Mouse (Mus musculus) neural tube, embryonic 14.5 days (tissue): ENCODE measurements around the gene Mfap2. TPM values are rescaled to one million over a fixed set of nuclear protein-coding genes. Genes with fewer than 3 reads are reported as not detected.

Experiments
- ATAC-seq: fragments of 200-750 bp; cut with Nextera tagmentation; 2 replicates; pipeline ENCODE4 v1.8.0; 2017; ENCODE audit warnings: low read depth, mild to moderate bottlenecking, moderate TSS enrichment, moderate library complexity
- H3K27ac ChIP-seq: fragments of 300-500 bp; sonication (generic); 2 replicates; pipeline ENCODE4 v1.5.1; 2014; ENCODE audit warnings: low read depth, mild to moderate bottlenecking, control low read depth, low read length, moderate library complexity, mixed read lengths
- H3K27me3 ChIP-seq: fragments of 300-500 bp; sonication (generic); 2 replicates; pipeline ENCODE4 v1.6.1; 2014; ENCODE audit warnings: low read length; ENCODE audit not compliant: control insufficient read depth, insufficient read depth
- H3K36me3 ChIP-seq: fragments of 300-500 bp; sonication (generic); 2 replicates; pipeline ENCODE4 v1.6.1; 2014; ENCODE audit warnings: low read length, mixed read lengths; ENCODE audit not compliant: control insufficient read depth, insufficient read depth
- H3K4me1 ChIP-seq: fragments of 300-500 bp; sonication (generic); 2 replicates; pipeline ENCODE4 v1.6.1; 2014; ENCODE audit warnings: low read length; ENCODE audit not compliant: control insufficient read depth, insufficient read depth
- H3K4me2 ChIP-seq: fragments of 300-500 bp; sonication (generic); 2 replicates; pipeline ENCODE4 v1.6.1; 2014; ENCODE audit warnings: mild to moderate bottlenecking, low read depth, low read length, control low read depth
- H3K4me3 ChIP-seq: fragments of 300-500 bp; sonication (generic); 2 replicates; pipeline ENCODE4 v1.5.1; 2014; ENCODE audit warnings: low read depth, low read length, control low read depth, mixed read lengths
- H3K9ac ChIP-seq: fragments of 300-500 bp; sonication (generic); replicated peaks from 2 replicates; pipeline ENCODE4 v1.6.1; 2014; ENCODE audit warnings: low read depth, mild to moderate bottlenecking, control low read depth, low read length, mixed read lengths
- H3K9me3 ChIP-seq: fragments of 300-500 bp; sonication (generic); 2 replicates; pipeline ENCODE4 v1.6.1; 2016; ENCODE audit warnings: low read length; ENCODE audit not compliant: control insufficient read depth
- WGBS: fragments of 180-500 bp; shearing (Covaris S2); extraction: QIAGEN DNeasy Blood & Tissue Kit; methylation state at CpG from one replicate; pipeline ENCODE4 v1.1.7; 2014; 5-methylcytosine and 5-hydroxymethylcytosine counted together
- polyA plus RNA-seq: library from polyadenylated mRNA; unstranded; fragments of >200 nt; fragmentation: Nextera tagmentation; extraction: Ambion mirVana; gene quantifications from 2 replicates; pipeline ENCODE4 v1.2.1, GENCODE M21; 2014

The Mfap2 gene
- polyA plus RNA-seq, 1 experiment from 2014 or later: 109 TPM

DNA sequence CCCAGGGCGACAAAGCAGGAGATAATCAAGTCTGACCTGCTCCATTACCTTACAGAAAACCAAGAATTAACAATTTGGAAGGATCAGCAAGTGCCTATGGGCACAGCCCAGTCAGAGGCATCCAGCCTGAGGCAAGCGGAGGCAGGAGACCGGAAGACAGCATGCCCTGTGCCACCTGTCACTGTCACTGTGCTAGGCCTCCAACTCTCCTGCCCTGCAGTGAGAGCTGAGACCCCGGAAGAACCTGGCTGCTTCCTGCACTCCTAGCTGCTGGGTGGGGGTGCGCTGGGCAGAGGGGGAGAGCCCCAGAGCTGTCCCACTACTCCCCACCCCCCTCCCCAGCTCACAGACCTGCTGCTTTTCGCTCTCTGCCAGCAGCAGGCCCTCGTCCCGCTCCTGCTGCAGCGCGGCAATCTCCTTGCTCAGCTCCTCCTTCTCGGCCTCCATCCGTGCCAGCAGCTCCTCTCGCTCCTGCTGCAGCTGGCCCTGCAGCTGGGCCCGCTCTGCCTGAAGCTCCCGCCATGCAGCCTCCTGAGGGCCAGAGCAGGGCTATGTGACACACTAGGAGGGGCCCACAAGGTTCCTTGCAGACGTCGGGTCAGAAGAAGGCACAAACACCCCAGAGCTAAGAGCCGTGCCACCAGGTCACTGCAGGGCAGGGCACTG is 20.5 kb downstream of the Mfap2 start:
- Histone ChIP-seq H3K27ac (no peak overlapping the region), H3K36me3 (peaks cover 5% of the 10 kb centered on the region; the same call in 1 of the 2 replicates), H3K9ac (no peak overlapping the region), H3K4me3 (no peak overlapping the region), H3K4me2 (no peak overlapping the region), H3K9me3 (no peaks in the 10 kb centered on the region), H3K4me1 (no peaks in the 10 kb centered on the region), H3K27me3 (no peaks in the 10 kb centered on the region)
- WGBS: 88% methylated on average over 17 of the region's 18 CpGs
- ATAC-seq: no peak

GRCm38 (mm10) chr4:141031733-141032132 is 21.5 kb downstream of the Mfap2 start:
- no peaks in the 10 kb centered on the region for H3K27me3 ChIP-seq
- no peak overlapping the region for H3K4me3 ChIP-seq
- H3K9me3 ChIP-seq: no peaks in the 10 kb centered on the region
- H3K27ac ChIP-seq: no peak overlapping the region
- no peak overlapping the region for H3K4me2 ChIP-seq
- ATAC-seq: peak; percentile 71; the same call in 1 of the 2 replicates
- H3K4me1 ChIP-seq: no peaks in the 10 kb centered on the region
- peaks cover 5% of the 10 kb centered on the region; the same call in 1 of the 2 replicates for H3K36me3 ChIP-seq
- H3K9ac ChIP-seq: no peak overlapping the region
- 16% methylated on average over 6 of the region's 6 CpGs for WGBS

DNA sequence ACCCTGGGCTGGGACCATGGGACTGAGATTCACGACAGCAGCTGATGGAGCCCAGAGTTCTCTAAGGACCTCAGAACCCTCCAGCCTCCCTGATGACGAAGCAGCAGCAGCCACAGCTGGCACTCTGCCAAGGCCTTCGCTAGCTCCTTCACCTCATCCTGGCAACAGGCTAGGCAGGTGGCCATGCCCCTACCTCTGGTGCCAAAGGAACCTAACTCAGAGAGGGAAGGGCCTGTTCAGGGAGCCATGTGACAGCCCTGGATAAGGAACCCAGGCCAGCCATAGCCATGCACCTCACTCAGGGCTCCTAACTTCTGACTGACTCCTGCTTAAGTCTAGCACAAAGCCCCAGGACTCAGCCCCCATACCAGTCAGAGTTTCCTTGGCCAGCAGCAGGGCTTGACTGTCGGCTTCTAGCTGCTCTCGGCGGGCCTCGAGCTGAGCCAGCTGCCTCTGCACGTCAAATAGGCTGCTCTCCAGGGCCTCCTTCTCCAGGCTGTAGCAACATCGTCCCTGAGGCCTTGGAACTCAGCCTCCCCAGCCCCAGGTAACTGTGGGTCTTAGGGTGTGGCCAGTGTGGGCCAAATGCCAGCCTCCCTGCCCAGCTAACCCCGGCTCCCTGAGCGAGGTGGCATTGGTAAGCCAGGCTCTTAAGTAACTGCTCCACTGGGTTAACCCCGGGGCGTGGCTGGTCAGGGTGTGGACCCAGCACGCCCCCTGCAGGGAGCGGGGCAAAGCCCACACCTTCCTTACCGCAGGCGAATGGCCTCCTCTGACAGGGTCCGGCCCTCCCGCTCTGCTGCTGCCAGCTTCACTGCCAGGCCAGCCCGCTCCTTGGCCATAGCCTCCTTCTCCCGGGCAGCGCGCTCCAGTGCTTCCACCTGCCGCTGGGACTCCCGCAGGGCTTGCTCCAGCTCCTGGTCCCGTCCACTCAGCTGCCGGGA is 23.7 kb downstream of the Mfap2 start:
- Histone ChIP-seq H3K27ac (no peak overlapping the region), H3K36me3 (no peaks in the 10 kb centered on the region; the same call in 1 of the 2 replicates), H3K9ac (no peak overlapping the region), H3K9me3 (no peaks in the 10 kb centered on the region), H3K4me2 (no peak overlapping the region), H3K4me3 (no peak overlapping the region), H3K4me1 (no peaks in the 10 kb centered on the region), H3K27me3 (no peaks in the 10 kb centered on the region)
- 76% methylated on average over 27 of the region's 27 CpGs for WGBS
- ATAC-seq: 0 out of 2 replicates have a peak, but pooled peaks have one; percentile 39

GRCm38 (mm10) chr4:141041117-141041516 is 30.9 kb downstream of the Mfap2 start:
- no peak overlapping the region for H3K27ac ChIP-seq
- no peaks in the 10 kb centered on the region for H3K27me3 ChIP-seq
- 53% methylated on average over 12 of the region's 12 CpGs for WGBS
- H3K9me3 ChIP-seq: no peaks in the 10 kb centered on the region
- peaks cover 3% of the 10 kb centered on the region; the same call in 1 of the 2 replicates for H3K36me3 ChIP-seq
- H3K4me1 ChIP-seq: no peaks in the 10 kb centered on the region
- H3K4me2 ChIP-seq: no peak overlapping the region
- ATAC-seq: no peak
- no peak overlapping the region for H3K9ac ChIP-seq
- H3K4me3 ChIP-seq: no peak overlapping the region

GRCm38 (mm10) chr4:141044816-141045215 is 34.6 kb downstream of the Mfap2 start:
- Histone ChIP-seq H3K27me3 (no peaks in the 10 kb centered on the region), H3K4me1 (peaks cover 20% of the 10 kb centered on the region), H3K4me2 (no peak overlapping the region), H3K9ac (no peak overlapping the region), H3K9me3 (no peaks in the 10 kb centered on the region), H3K4me3 (no peak overlapping the region), H3K27ac (no peak overlapping the region), H3K36me3 (peaks cover 3% of the 10 kb centered on the region)
- 16% methylated on average over 8 of the region's 8 CpGs for WGBS
- peak; percentile 42; the same call in 1 of the 2 replicates for ATAC-seq

GRCm38 (mm10) chr4:141048810-141049475 is 38.7 kb downstream of the Mfap2 start:
- no peaks in the 10 kb centered on the region for H3K27me3 ChIP-seq
- peak overlapping the region; percentile 87 for H3K27ac ChIP-seq
- peaks cover 32% of the 10 kb centered on the region for H3K4me1 ChIP-seq
- ATAC-seq: peak; percentile 31
- H3K36me3 ChIP-seq: peaks cover 3% of the 10 kb centered on the region; the same call in 1 of the 2 replicates
- H3K4me2 ChIP-seq: peak overlapping the region; percentile 14; the same call in 1 of the 2 replicates
- WGBS: 28% methylated on average over 17 of the region's 17 CpGs
- no peak overlapping the region for H3K4me3 ChIP-seq
- no peak overlapping the region; the same call in 1 of the 2 replicates for H3K9ac ChIP-seq
- no peaks in the 10 kb centered on the region for H3K9me3 ChIP-seq

- peak; percentile 62 for ATAC-seq
- H3K9me3 ChIP-seq: no peaks in the 10 kb centered on the region
- WGBS: 10% methylated on average over 4 of the region's 4 CpGs
- peaks cover 34% of the 10 kb centered on the region for H3K4me1 ChIP-seq
- H3K4me3 ChIP-seq: no peak overlapping the region
- H3K9ac ChIP-seq: no peak overlapping the region; the same call in none of the 2 replicates
- peak overlapping the region; percentile 14; the same call in 1 of the 2 replicates for H3K4me2 ChIP-seq
- no peaks in the 10 kb centered on the region for H3K27me3 ChIP-seq
- H3K27ac ChIP-seq: peak overlapping the region; percentile 87
- peaks cover 3% of the 10 kb centered on the region; the same call in 1 of the 2 replicates for H3K36me3 ChIP-seq
Observed at GRCm38 (mm10) chr4:141049476-141049835, 39.2 kb downstream of the Mfap2 start.

- Histone ChIP-seq H3K4me2 (no peak overlapping the region), H3K4me1 (peaks cover 34% of the 10 kb centered on the region), H3K27ac (0 out of 2 replicates have a peak overlapping the region, but pooled peaks have one; percentile 48), H3K36me3 (no peaks in the 10 kb centered on the region; the same call in 1 of the 2 replicates), H3K9me3 (no peaks in the 10 kb centered on the region), H3K9ac (no peak overlapping the region), H3K27me3 (no peaks in the 10 kb centered on the region), H3K4me3 (no peak overlapping the region)
- WGBS: 87% methylated on average over 12 of the region's 12 CpGs
- no peak for ATAC-seq
Observed at GRCm38 (mm10) chr4:141052442-141052841, 42.2 kb downstream of the Mfap2 start.
